Mouse (Mus musculus) urinary bladder, postnatal 10 days (tissue): ENCODE measurements around the gene Tmem140.

Experiments used
- DNase-seq: peaks from one replicate; pipeline ENCODE4 v3.0.0; 2022; ENCODE audit warnings: low spot score

The Tmem140 gene

GRCm38 (mm10) chr6:34862791-34863403, at the start of gene Tmem140:
Gene Tmem140 (plus strand): TSS chr6:34863146.
- DNase-seq = no peak

GRCm38 (mm10) chr6:34824406-34824805, 38.5 kb upstream of the Tmem140 start:
- no peak for DNase-seq

GRCm38 (mm10) chr6:34832352-34832751, 30.6 kb upstream of the Tmem140 start:
- DNase-seq = no peak

GRCm38 (mm10) chr6:34861546-34862053, 1.3 kb upstream of the Tmem140 start:
- DNase-seq = no peak

- no peak for DNase-seq
Measured at GRCm38 (mm10) chr6:34862381-34862780, 565 bp upstream of the Tmem140 start.

- no peak for DNase-seq
Measured at GRCm38 (mm10) chr6:34863786-34864514, 1.0 kb downstream of the Tmem140 start.

GRCm38 (mm10) chr6:34865213-34865612, 2.3 kb downstream of the Tmem140 start:
- DNase-seq = no peak

- no peak for DNase-seq
Measured at GRCm38 (mm10) chr6:34865711-34866593, 3.0 kb downstream of the Tmem140 start.

- no peak for DNase-seq
Measured at GRCm38 (mm10) chr6:34866786-34867185, 3.8 kb downstream of the Tmem140 start.

GRCm38 (mm10) chr6:34867301-34867994, 4.5 kb downstream of the Tmem140 start:
- DNase-seq = no peak

GRCm38 (mm10) chr6:34867995-34868350, 5.0 kb downstream of the Tmem140 start:
- no peak for DNase-seq

- no peak for DNase-seq
Measured at GRCm38 (mm10) chr6:34868507-34869217, 5.7 kb downstream of the Tmem140 start.

GRCm38 (mm10) chr6:34869225-34869915, 6.4 kb downstream of the Tmem140 start:
- DNase-seq = no peak

- no peak for DNase-seq
Measured at GRCm38 (mm10) chr6:34870136-34870535, 7.2 kb downstream of the Tmem140 start.

- DNase-seq = no peak
Measured at GRCm38 (mm10) chr6:34870724-34871123, 7.8 kb downstream of the Tmem140 start.

- no peak for DNase-seq
Measured at GRCm38 (mm10) chr6:34871929-34872328, 9.0 kb downstream of the Tmem140 start.

GRCm38 (mm10) chr6:34872871-34873270, 9.9 kb downstream of the Tmem140 start:
- DNase-seq = no peak

- no peak for DNase-seq
Measured at GRCm38 (mm10) chr6:34874101-34874921, 11.4 kb downstream of the Tmem140 start.

GRCm38 (mm10) chr6:34875268-34875761, 12.4 kb downstream of the Tmem140 start:
- DNase-seq = no peak
